Mouse (Mus musculus): Measurements from ENCODE around the gene Clec1b.
A peak's percentile ranks its signal among the peaks of the same experiment; 100 is the strongest.

Gene Clec1b

GRCm38 (mm10) chr6:129408562-129408961 is 11.5 kb downstream of the Clec1b start, which contains the start of gene Clec9a:
Clec9a (plus strand) TSS chr6:129408862.
- no peak for DNase-seq (ENCODE audit: low spot score)

- no peak for DNase-seq (ENCODE audit: low spot score)
These were observed 17.1 kb downstream of the Clec1b start for GRCm38 (mm10) chr6:129414177-129414576.

- DNase-seq (ENCODE audit: low spot score) = no peak
These were observed 25.2 kb downstream of the Clec1b start for GRCm38 (mm10) chr6:129422311-129422710.

- DNase-seq (ENCODE audit: low spot score) = no peak
These were observed 26.1 kb downstream of the Clec1b start for GRCm38 (mm10) chr6:129423040-129423733.

- peak; percentile 47 for DNase-seq (ENCODE audit: low spot score)
These were observed 26.6 kb downstream of the Clec1b start for GRCm38 (mm10) chr6:129423734-129424072.

GRCm38 (mm10) chr6:129425217-129425616 is 28.1 kb downstream of the Clec1b start:
- DNase-seq (ENCODE audit: low spot score) = no peak

GRCm38 (mm10) chr6:129425812-129426211 is 28.7 kb downstream of the Clec1b start:
- no peak for DNase-seq (ENCODE audit: low spot score)

GRCm38 (mm10) chr6:129427281-129427680 is 30.2 kb downstream of the Clec1b start:
- no peak for DNase-seq (ENCODE audit: low spot score)

- no peak for DNase-seq (ENCODE audit: low spot score)
These were observed 37.1 kb downstream of the Clec1b start for GRCm38 (mm10) chr6:129434239-129434638.

- no peak for DNase-seq (ENCODE audit: low spot score)
These were observed 38.9 kb downstream of the Clec1b start for GRCm38 (mm10) chr6:129436025-129436424.

GRCm38 (mm10) chr6:129438033-129438432 is 40.9 kb downstream of the Clec1b start:
- DNase-seq (ENCODE audit: low spot score) = no peak

- no peak for DNase-seq (ENCODE audit: low spot score)
These were observed 52.6 kb downstream of the Clec1b start for GRCm38 (mm10) chr6:129449743-129450142.

- no peak for DNase-seq (ENCODE audit: low spot score)
These were observed 54.4 kb downstream of the Clec1b start, which contains the start of gene Clec1a for GRCm38 (mm10) chr6:129451411-129452039. Clec1a (minus strand) TSS chr6:129452000.

Data from ovary, postnatal 10 days (tissue).